Mouse (Mus musculus) stomach, embryonic 16.5 days (tissue): ENCODE data around the gene Gm43951. TPM values are rescaled to one million over a fixed set of nuclear protein-coding genes. Genes with fewer than 3 reads are reported as not detected.
"Not testable (repeated sequence)": the region's sequence is repeated elsewhere in the genome, so short reads cannot be mapped to it uniquely, and the experiment has no call there.

Source experiments
- ATAC-seq: fragments of 200-750 bp; cut with Nextera tagmentation; 2 replicates; pipeline ENCODE4 v1.8.0; 2017; ENCODE audit warnings: moderate number of reproducible peaks, moderate TSS enrichment; ENCODE audit not compliant: insufficient read depth, low FRiP score
- H3K27ac ChIP-seq: fragments of 300-500 bp; sonication (generic); 2 replicates; pipeline ENCODE4 v1.5.1; 2014; ENCODE audit warnings: low read length
- H3K27me3 ChIP-seq: fragments of 300-500 bp; sonication (generic); 2 replicates; pipeline ENCODE4 v1.6.1; 2014; ENCODE audit warnings: low read length, control low read depth, mixed read lengths; ENCODE audit not compliant: control insufficient read depth, insufficient read depth
- H3K36me3 ChIP-seq: fragments of 300-500 bp; sonication (generic); 2 replicates; pipeline ENCODE4 v1.6.1; 2014; ENCODE audit warnings: low read length; ENCODE audit not compliant: control insufficient read depth, insufficient read depth
- H3K4me1 ChIP-seq: fragments of 300-500 bp; sonication (generic); 2 replicates; pipeline ENCODE4 v1.6.1; 2014; ENCODE audit warnings: low read length, control low read depth, mixed read lengths; ENCODE audit not compliant: control insufficient read depth, insufficient read depth
- H3K4me2 ChIP-seq: fragments of 300-500 bp; sonication (generic); 2 replicates; pipeline ENCODE4 v1.6.1; 2014; ENCODE audit warnings: low read depth, low read length, mixed read lengths
- H3K4me3 ChIP-seq: fragments of 300-500 bp; sonication (generic); replicated peaks from 2 replicates; pipeline ENCODE4 v1.5.1; 2014; ENCODE audit warnings: mild to moderate bottlenecking, low read length
- H3K9ac ChIP-seq: fragments of 300-500 bp; sonication (generic); 2 replicates; pipeline ENCODE4 v1.6.1; 2014; ENCODE audit warnings: low read length
- H3K9me3 ChIP-seq: fragments of 300-500 bp; sonication (generic); replicated peaks from 2 replicates; pipeline ENCODE4 v1.6.1; 2016; ENCODE audit warnings: low read length, control low read depth; ENCODE audit not compliant: control insufficient read depth
- WGBS: fragments of 180-500 bp; shearing (Covaris S2); extraction: QIAGEN DNeasy Blood & Tissue Kit; methylation state at CpG from one replicate; pipeline ENCODE4 v1.1.7; 2014; 5-methylcytosine and 5-hydroxymethylcytosine counted together
- polyA plus RNA-seq: library from polyadenylated mRNA; unstranded; fragments of >200 nt; fragmentation: Nextera tagmentation; extraction: Ambion mirVana; gene quantifications from 2 replicates; pipeline ENCODE4 v1.2.1, GENCODE M21; 2015

Gm43951 gene
- polyA plus RNA-seq, 1 experiment from 2014 or later, result 0.23 TPM

- Histone ChIP-seq H3K4me1 (no peaks in the 10 kb centered on the region), H3K36me3 (peaks cover 9% of the 10 kb centered on the region), H3K27ac (no peak overlapping the region), H3K4me2 (no peak overlapping the region), H3K4me3 (no peak overlapping the region), H3K9ac (no peak overlapping the region), H3K27me3 (no peaks in the 10 kb centered on the region), H3K9me3 (no peaks in the 10 kb centered on the region)
- 90% methylated on average over 5 of the region's 5 CpGs for WGBS
- ATAC-seq, result no peak
Observed at GRCm38 (mm10) chr11:72180556-72180955, 26.1 kb downstream of the Gm43951 start.

- peaks cover 6% of the 10 kb centered on the region for H3K36me3 ChIP-seq
- H3K4me3 ChIP-seq, result no peak overlapping the region
- no peaks in the 10 kb centered on the region for H3K9me3 ChIP-seq
- WGBS, result 72% methylated on average over 3 of the region's 3 CpGs
- no peak overlapping the region for H3K27ac ChIP-seq
- no peaks in the 10 kb centered on the region for H3K27me3 ChIP-seq
- no peak overlapping the region for H3K9ac ChIP-seq
- no peak for ATAC-seq
- H3K4me2 ChIP-seq, result no peak overlapping the region
- H3K4me1 ChIP-seq, result no peaks in the 10 kb centered on the region
Observed at GRCm38 (mm10) chr11:72176553-72176952, 30.1 kb downstream of the Gm43951 start.

- no peak for ATAC-seq
- Histone ChIP-seq H3K9me3 (no peaks in the 10 kb centered on the region), H3K27ac (no peak overlapping the region), H3K36me3 (peaks cover 5% of the 10 kb centered on the region; the same call in 1 of the 2 replicates), H3K9ac (no peak overlapping the region), H3K27me3 (no peaks in the 10 kb centered on the region), H3K4me1 (no peaks in the 10 kb centered on the region), H3K4me2 (no peak overlapping the region), H3K4me3 (no peak overlapping the region)
- 84% methylated on average over 5 of the region's 5 CpGs for WGBS
Observed at GRCm38 (mm10) chr11:72175966-72176365, 30.7 kb downstream of the Gm43951 start.

- Histone ChIP-seq H3K27ac (no peak overlapping the region), H3K4me1 (no peaks in the 10 kb centered on the region), H3K9ac (no peak overlapping the region), H3K9me3 (no peaks in the 10 kb centered on the region), H3K4me3 (no peak overlapping the region), H3K4me2 (no peak overlapping the region), H3K27me3 (no peaks in the 10 kb centered on the region), H3K36me3 (peaks cover 5% of the 10 kb centered on the region; the same call in 1 of the 2 replicates)
- no peak for ATAC-seq
- 92% methylated on average over 6 of the region's 6 CpGs for WGBS
Observed at GRCm38 (mm10) chr11:72174721-72175120, 31.9 kb downstream of the Gm43951 start.

GRCm38 (mm10) chr11:72173506-72173905 is 33.1 kb downstream of the Gm43951 start:
- H3K9ac ChIP-seq, result no peak overlapping the region
- H3K4me3 ChIP-seq, result no peak overlapping the region
- H3K27me3 ChIP-seq, result no peaks in the 10 kb centered on the region
- peaks cover 5% of the 10 kb centered on the region; the same call in 1 of the 2 replicates for H3K36me3 ChIP-seq
- 88% methylated on average over 5 of the region's 5 CpGs for WGBS
- ATAC-seq, result no peak
- no peaks in the 10 kb centered on the region for H3K9me3 ChIP-seq
- no peaks in the 10 kb centered on the region for H3K4me1 ChIP-seq
- H3K27ac ChIP-seq, result no peak overlapping the region
- H3K4me2 ChIP-seq, result no peak overlapping the region

- H3K27me3 ChIP-seq, H3K9me3 ChIP-seq, H3K4me1 ChIP-seq, H3K36me3 ChIP-seq, ATAC-seq, H3K9ac ChIP-seq, H3K4me3 ChIP-seq, H3K4me2 ChIP-seq, H3K27ac ChIP-seq: not testable (repeated sequence)
- WGBS, result 73% methylated on average over 4 of the region's 4 CpGs
Observed at GRCm38 (mm10) chr11:72171906-72172305, 34.7 kb downstream of the Gm43951 start.

GRCm38 (mm10) chr11:72169871-72170270 is 36.8 kb downstream of the Gm43951 start:
- no peak for ATAC-seq
- Histone ChIP-seq H3K4me3 (no peak overlapping the region), H3K9ac (no peak overlapping the region), H3K27ac (no peak overlapping the region), H3K9me3 (no peaks in the 10 kb centered on the region), H3K36me3 (0 out of 2 replicates have a peak, but pooled peaks cover 3% of the 10 kb centered on the region), H3K4me1 (no peaks in the 10 kb centered on the region), H3K4me2 (no peak overlapping the region), H3K27me3 (no peaks in the 10 kb centered on the region)
- WGBS, result 77% methylated on average over 4 of the region's 4 CpGs

- H3K27me3 ChIP-seq, result no peaks in the 10 kb centered on the region
- no peak overlapping the region for H3K4me2 ChIP-seq
- no peak overlapping the region for H3K9ac ChIP-seq
- WGBS, result 87% methylated on average over 2 of the region's 2 CpGs
- H3K27ac ChIP-seq, result no peak overlapping the region
- no peaks in the 10 kb centered on the region for H3K4me1 ChIP-seq
- H3K4me3 ChIP-seq, result no peak overlapping the region
- 0 out of 2 replicates have a peak, but pooled peaks cover 3% of the 10 kb centered on the region for H3K36me3 ChIP-seq
- H3K9me3 ChIP-seq, result no peaks in the 10 kb centered on the region
- ATAC-seq, result no peak
Observed at GRCm38 (mm10) chr11:72163198-72163597, 43.4 kb downstream of the Gm43951 start.

GRCm38 (mm10) chr11:72156624-72157023 is 50.0 kb downstream of the Gm43951 start:
- H3K36me3 ChIP-seq, result peaks cover 4% of the 10 kb centered on the region; the same call in 1 of the 2 replicates
- H3K4me3 ChIP-seq, result no peak overlapping the region
- WGBS, result 59% methylated on average over 2 of the region's 2 CpGs
- H3K9ac ChIP-seq, result no peak overlapping the region
- ATAC-seq, result no peak
- no peaks in the 10 kb centered on the region for H3K9me3 ChIP-seq
- 0 out of 2 replicates have a peak overlapping the region, but pooled peaks have one; percentile 62 for H3K27ac ChIP-seq
- no peak overlapping the region for H3K4me2 ChIP-seq
- H3K4me1 ChIP-seq, result peaks cover 9% of the 10 kb centered on the region
- no peaks in the 10 kb centered on the region for H3K27me3 ChIP-seq
